Mouse (Mus musculus): ENCODE measurements around the gene Nr1i2.

DNA sequence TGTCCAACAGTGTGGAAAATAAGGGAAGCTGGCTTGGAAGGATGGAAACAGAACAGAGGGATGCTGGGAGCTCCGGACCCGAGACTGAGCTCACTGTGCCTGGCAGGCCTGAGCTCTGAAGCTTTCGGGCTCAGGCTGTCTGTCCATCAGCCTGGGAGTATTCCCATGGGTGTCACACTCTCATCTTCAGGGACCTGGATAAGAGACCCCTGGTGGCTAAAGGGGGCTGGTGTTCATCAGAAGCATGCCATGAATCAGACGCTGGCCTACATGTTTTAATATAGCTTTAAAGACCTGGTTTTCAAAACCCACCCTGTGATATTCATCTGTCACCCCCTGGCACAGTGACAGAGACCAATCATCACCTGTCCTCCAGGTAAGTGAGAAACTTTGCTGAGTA, 39.5 kb downstream of the Nr1i2 start:
- TF ChIP-seq POLR2A (IDR thresholded peaks at IDR 0.05; ENCODE audit: borderline replicate concordance, extremely low read depth, insufficient read depth, insufficient read length, poor library complexity, severe bottlenecking): no peak
- TF ChIP-seq CTCF (IDR thresholded peaks at IDR 0.05; ENCODE audit: borderline replicate concordance, extremely low read depth, insufficient read depth, insufficient read length): peak; percentile 29; the same call in 1 of the 2 replicates

Measured in brain, embryonic 14.5 days (tissue).